Mouse (Mus musculus) embryonic facial prominence, embryonic 14.5 days (tissue): ENCODE results near the gene Ahnak2. TPM values are rescaled to one million over a fixed set of nuclear protein-coding genes. Genes with fewer than 3 reads are reported as not detected.
"Not testable (repeated sequence)": the region's sequence is repeated elsewhere in the genome, so short reads cannot be mapped to it uniquely, and the experiment has no call there.

Source experiments
- ATAC-seq: fragments of 200-750 bp; cut with Nextera tagmentation; 2 replicates; pipeline ENCODE4 v1.8.0; 2017; ENCODE audit warnings: low read depth, moderate number of reproducible peaks, moderate TSS enrichment
- DNase-seq: peaks from one replicate; pipeline ENCODE4 v3.0.0-alpha.2; 2015; ENCODE audit warnings: low spot score
- H3K27ac ChIP-seq: fragments of 300-500 bp; sonication (generic); replicated peaks from 2 replicates; pipeline ENCODE4 v1.5.1; 2014; ENCODE audit warnings: low read depth, mild to moderate bottlenecking, low read length, moderate library complexity
- H3K27me3 ChIP-seq: fragments of 300-500 bp; sonication (generic); replicated peaks from 2 replicates; pipeline ENCODE4 v1.6.1; 2014; ENCODE audit warnings: low read length; ENCODE audit not compliant: control insufficient read depth, insufficient read depth
- H3K36me3 ChIP-seq: fragments of 300-500 bp; sonication (generic); 2 replicates; pipeline ENCODE4 v1.6.1; 2014; ENCODE audit warnings: low read length, mixed read lengths; ENCODE audit not compliant: control insufficient read depth, insufficient read depth
- H3K4me1 ChIP-seq: fragments of 300-500 bp; sonication (generic); 2 replicates; pipeline ENCODE4 v1.6.1; 2014; ENCODE audit warnings: antibody characterized with exemption, low read length; ENCODE audit not compliant: control insufficient read depth, insufficient read depth
- H3K4me2 ChIP-seq: fragments of 300-500 bp; sonication (generic); 2 replicates; pipeline ENCODE4 v1.6.1; 2014; ENCODE audit warnings: low read depth, mild to moderate bottlenecking, low read length, moderate library complexity, mixed read lengths
- H3K4me3 ChIP-seq: fragments of 300-500 bp; sonication (generic); 2 replicates; pipeline ENCODE4 v1.5.1; 2014; ENCODE audit warnings: low read depth, mild to moderate bottlenecking, low read length
- H3K9ac ChIP-seq: fragments of 300-500 bp; sonication (generic); 2 replicates; pipeline ENCODE4 v1.6.1; 2014; ENCODE audit warnings: low read depth, mild to moderate bottlenecking, low read length, moderate library complexity, mixed read lengths
- H3K9me3 ChIP-seq: fragments of 300-500 bp; sonication (generic); 2 replicates; pipeline ENCODE4 v1.6.1; 2016; ENCODE audit warnings: low read length; ENCODE audit not compliant: control insufficient read depth
- WGBS: fragments of 180-500 bp; shearing (Covaris S2); extraction: QIAGEN DNeasy Blood & Tissue Kit; methylation state at CpG from one replicate; pipeline ENCODE4 v1.1.7; 2014; 5-methylcytosine and 5-hydroxymethylcytosine counted together
- polyA plus RNA-seq: library from polyadenylated mRNA; unstranded; fragments of >200 nt; fragmentation: Nextera tagmentation; extraction: Ambion mirVana; gene quantifications from 2 replicates; pipeline ENCODE4 v1.2.1, GENCODE M21; 2014

Gene Ahnak2
- 5.9 and 8.3 TPM in 2 replicates for polyA plus RNA-seq

- ATAC-seq (peak; percentile 51; the same call in 1 of the 2 replicates), DNase-seq (peak; percentile 70)
- H3K4me3 ChIP-seq, result peak within 1 kb of the TSS; percentile 52
- H3K27me3 ChIP-seq, result peaks cover 24% of the 10 kb centered on the region
- peak within 1 kb of the TSS; percentile 100 for H3K4me2 ChIP-seq
- 7% methylated on average over 32 of the region's 69 CpGs for WGBS
- peaks cover 26% of the 10 kb centered on the region for H3K4me1 ChIP-seq
- H3K36me3 ChIP-seq, result no peaks in the 10 kb centered on the region
- H3K27ac ChIP-seq, result no peak within 1 kb of the TSS
- no peaks in the 10 kb centered on the region for H3K9me3 ChIP-seq
- peak within 1 kb of the TSS; percentile 66 for H3K9ac ChIP-seq
Measured at GRCm38 (mm10) chr12:112801864-112802846, at the start of gene Ahnak2. Gene Ahnak2, minus strand, starts transcription at chr12:112802657.

- no peaks in the 10 kb centered on the region for H3K36me3 ChIP-seq
- no peaks in the 10 kb centered on the region for H3K4me1 ChIP-seq
- ATAC-seq (no peak), DNase-seq (no peak)
- WGBS, result 37% methylated on average over 7 of the region's 8 CpGs
- no peak overlapping the region for H3K4me3 ChIP-seq
- H3K27ac ChIP-seq, result no peak overlapping the region
- H3K9me3 ChIP-seq, result no peaks in the 10 kb centered on the region
- H3K27me3 ChIP-seq, result no peaks in the 10 kb centered on the region
- H3K9ac ChIP-seq, result no peak overlapping the region
- no peak overlapping the region for H3K4me2 ChIP-seq
Measured at GRCm38 (mm10) chr12:112851116-112851515, 48.7 kb upstream of the Ahnak2 start.

GRCm38 (mm10) chr12:112850344-112850743 lies 47.9 kb upstream of the Ahnak2 start:
- no peaks in the 10 kb centered on the region for H3K4me1 ChIP-seq
- H3K9ac ChIP-seq, result no peak overlapping the region
- no peaks in the 10 kb centered on the region for H3K9me3 ChIP-seq
- H3K27me3 ChIP-seq, result no peaks in the 10 kb centered on the region
- H3K4me3 ChIP-seq, result no peak overlapping the region
- no peak overlapping the region for H3K4me2 ChIP-seq
- DNase-seq (no peak), ATAC-seq (no peak)
- no peak overlapping the region for H3K27ac ChIP-seq
- no peaks in the 10 kb centered on the region for H3K36me3 ChIP-seq
- 77% methylated on average over 9 of the region's 9 CpGs for WGBS

GRCm38 (mm10) chr12:112849235-112850022 lies 47.0 kb upstream of the Ahnak2 start:
- ATAC-seq (no peak), DNase-seq (no peak)
- no peak overlapping the region for H3K4me3 ChIP-seq
- H3K4me2 ChIP-seq, result no peak overlapping the region
- WGBS, result 73% methylated on average over 11 of the region's 11 CpGs
- H3K9me3 ChIP-seq, result no peaks in the 10 kb centered on the region
- no peaks in the 10 kb centered on the region for H3K27me3 ChIP-seq
- no peaks in the 10 kb centered on the region for H3K4me1 ChIP-seq
- no peak overlapping the region for H3K27ac ChIP-seq
- no peaks in the 10 kb centered on the region for H3K36me3 ChIP-seq
- H3K9ac ChIP-seq, result no peak overlapping the region

GRCm38 (mm10) chr12:112847880-112848279 lies 45.4 kb upstream of the Ahnak2 start:
- DNase-seq (no peak), ATAC-seq (no peak)
- Histone ChIP-seq H3K27ac (no peak overlapping the region), H3K9ac (no peak overlapping the region), H3K4me2 (no peak overlapping the region), H3K4me1 (no peaks in the 10 kb centered on the region), H3K4me3 (no peak overlapping the region), H3K27me3 (no peaks in the 10 kb centered on the region), H3K36me3 (no peaks in the 10 kb centered on the region), H3K9me3 (no peaks in the 10 kb centered on the region)
- 95% methylated on average over 2 of the region's 2 CpGs for WGBS

- H3K4me3 ChIP-seq, result no peak overlapping the region
- ATAC-seq (peak; percentile 85; the same call in 1 of the 2 replicates), DNase-seq (peak; percentile 82)
- H3K9me3 ChIP-seq, result no peaks in the 10 kb centered on the region
- H3K27me3 ChIP-seq, result no peaks in the 10 kb centered on the region
- WGBS, result 20% methylated on average over 3 of the region's 3 CpGs
- no peak overlapping the region for H3K9ac ChIP-seq
- no peaks in the 10 kb centered on the region for H3K36me3 ChIP-seq
- no peak overlapping the region for H3K27ac ChIP-seq
- no peaks in the 10 kb centered on the region for H3K4me1 ChIP-seq
- H3K4me2 ChIP-seq, result no peak overlapping the region
Measured at GRCm38 (mm10) chr12:112843803-112844202, 41.3 kb upstream of the Ahnak2 start.

- not testable (repeated sequence) for H3K4me1 ChIP-seq, H3K27ac ChIP-seq, H3K27me3 ChIP-seq, H3K9ac ChIP-seq, H3K36me3 ChIP-seq, H3K4me3 ChIP-seq, DNase-seq, H3K9me3 ChIP-seq, H3K4me2 ChIP-seq, ATAC-seq
- WGBS, result 56% methylated on average over 2 of the region's 2 CpGs
Measured at GRCm38 (mm10) chr12:112842128-112842527, 39.7 kb upstream of the Ahnak2 start.

GRCm38 (mm10) chr12:112841338-112841892 lies 39.0 kb upstream of the Ahnak2 start:
- H3K36me3 ChIP-seq, DNase-seq, H3K27me3 ChIP-seq, H3K4me3 ChIP-seq, ATAC-seq, H3K4me2 ChIP-seq, H3K4me1 ChIP-seq, H3K27ac ChIP-seq, H3K9me3 ChIP-seq, H3K9ac ChIP-seq: not testable (repeated sequence)
- WGBS, result 67% methylated on average over 4 of the region's 4 CpGs
